Mouse (Mus musculus) brown adipose tissue, adult 24 weeks (tissue): ENCODE measurements at regions not wholly inside any gene's neighbourhood (a gene's known extent, or its start where the extent isn't known, plus 50 kb on each side); places are given as distances from the start of the nearest gene placed in this dataset.

Experiments
- H3K27ac ChIP-seq: fragments of 200-500 bp; replicated peaks from 2 replicates; pipeline ENCODE4 v1.5.1; 2012; ENCODE audit warnings: low read depth, mild to moderate bottlenecking, low read length
- H3K4me1 ChIP-seq: fragments of 200-500 bp; 2 replicates; pipeline ENCODE4 v1.6.1; 2012; ENCODE audit warnings: low read length, mixed read lengths; ENCODE audit not compliant: control insufficient read depth, insufficient read depth, insufficient read length
- H3K4me3 ChIP-seq: fragments of 200-500 bp; 2 replicates; pipeline ENCODE4 v1.5.1; 2012; ENCODE audit warnings: low read depth, mild to moderate bottlenecking, low read length, moderate library complexity; ENCODE audit not compliant: insufficient read depth

DNA sequence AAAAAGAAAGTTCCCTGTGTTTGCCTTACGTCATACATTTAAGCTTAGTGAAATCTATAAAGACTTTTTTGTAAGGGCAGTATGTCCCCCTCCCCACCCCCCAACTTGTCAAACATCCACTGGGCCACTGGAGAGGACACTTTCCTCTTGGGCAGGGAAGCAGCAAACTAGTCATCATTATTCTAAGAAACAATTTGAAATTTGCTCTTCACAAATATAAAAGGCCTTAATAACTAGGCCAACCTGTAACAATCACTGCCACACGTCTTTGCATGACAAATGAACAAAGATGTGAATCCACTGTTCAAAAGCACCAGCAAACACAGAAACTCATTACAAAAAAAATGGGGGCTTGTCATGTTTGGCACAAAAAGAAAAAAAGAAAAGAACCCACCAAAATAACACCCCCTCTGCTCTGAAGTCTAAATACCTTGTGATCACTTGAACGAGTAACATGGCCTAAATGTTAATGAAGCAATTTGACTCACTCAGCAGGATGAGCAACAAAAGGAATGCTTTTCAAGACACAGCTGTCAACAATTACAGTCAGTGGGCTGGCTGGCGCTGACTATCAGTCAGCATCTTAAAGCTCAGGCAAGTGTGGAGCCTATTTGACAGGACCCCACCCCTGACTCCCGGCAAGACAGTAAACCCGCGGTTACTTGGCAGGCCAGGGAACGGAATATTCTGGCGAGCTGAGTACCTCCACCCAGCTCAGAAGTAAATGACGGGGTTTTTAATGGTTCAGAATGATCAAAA lies 278.7 kb upstream of the Tsc22d2 start:
- no peaks in the 10 kb centered on the region for H3K4me1 ChIP-seq
- no peak overlapping the region for H3K4me3 ChIP-seq
- H3K27ac ChIP-seq, result no peak overlapping the region

- Histone ChIP-seq H3K4me1 (no peaks in the 10 kb centered on the region), H3K4me3 (no peak overlapping the region), H3K27ac (no peak overlapping the region)
Observed at GRCm38 (mm10) chr3:58138726-58139585, 275.6 kb upstream of the Tsc22d2 start.

DNA sequence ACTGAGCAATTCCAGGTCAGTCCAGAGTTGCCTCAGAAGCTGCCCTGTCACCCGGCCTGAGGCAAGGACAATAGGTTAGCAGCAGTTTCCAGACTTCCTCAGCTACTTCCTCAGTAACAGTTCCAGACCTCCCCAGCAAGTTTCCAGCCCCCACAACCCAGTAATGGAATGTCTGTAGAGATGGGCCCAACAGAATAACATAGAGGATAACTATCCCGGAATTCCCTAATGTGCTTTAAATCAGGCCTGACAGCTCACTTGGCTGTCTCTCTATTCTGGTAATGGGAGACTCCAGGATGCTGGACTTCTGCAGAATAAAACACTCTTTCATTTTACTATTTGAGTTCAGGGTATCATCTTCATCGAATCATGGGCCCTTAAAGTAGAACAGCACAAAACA lies 268.4 kb upstream of the Tsc22d2 start:
- H3K4me1 ChIP-seq, result no peaks in the 10 kb centered on the region
- no peak overlapping the region for H3K4me3 ChIP-seq
- H3K27ac ChIP-seq, result no peak overlapping the region

- Histone ChIP-seq H3K4me1 (no peaks in the 10 kb centered on the region), H3K4me3 (no peak overlapping the region), H3K27ac (no peak overlapping the region)
Observed at GRCm38 (mm10) chr3:58146762-58147161, 267.8 kb upstream of the Tsc22d2 start.

DNA sequence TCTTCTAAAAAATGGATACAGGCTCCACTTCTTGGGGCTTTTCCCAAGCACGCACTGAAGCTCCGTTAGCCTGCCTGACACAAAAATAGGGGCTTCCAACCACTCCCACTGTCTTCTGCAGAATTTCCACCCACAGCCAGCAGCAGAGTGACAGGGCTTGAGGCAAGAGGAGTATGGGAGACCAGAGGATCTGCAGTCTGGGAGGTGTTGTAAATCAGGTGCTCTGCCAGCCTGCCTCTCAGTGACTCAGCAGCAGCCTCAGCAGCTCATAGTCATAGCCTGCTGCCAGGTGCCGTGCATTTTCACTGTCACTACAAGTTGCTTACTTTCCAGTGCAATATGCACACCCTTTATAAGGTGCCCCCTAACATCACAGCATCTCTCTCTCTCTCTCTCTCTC lies 261.4 kb upstream of the Tsc22d2 start:
- Histone ChIP-seq H3K4me3 (no peak overlapping the region), H3K27ac (no peak overlapping the region), H3K4me1 (no peaks in the 10 kb centered on the region)

DNA sequence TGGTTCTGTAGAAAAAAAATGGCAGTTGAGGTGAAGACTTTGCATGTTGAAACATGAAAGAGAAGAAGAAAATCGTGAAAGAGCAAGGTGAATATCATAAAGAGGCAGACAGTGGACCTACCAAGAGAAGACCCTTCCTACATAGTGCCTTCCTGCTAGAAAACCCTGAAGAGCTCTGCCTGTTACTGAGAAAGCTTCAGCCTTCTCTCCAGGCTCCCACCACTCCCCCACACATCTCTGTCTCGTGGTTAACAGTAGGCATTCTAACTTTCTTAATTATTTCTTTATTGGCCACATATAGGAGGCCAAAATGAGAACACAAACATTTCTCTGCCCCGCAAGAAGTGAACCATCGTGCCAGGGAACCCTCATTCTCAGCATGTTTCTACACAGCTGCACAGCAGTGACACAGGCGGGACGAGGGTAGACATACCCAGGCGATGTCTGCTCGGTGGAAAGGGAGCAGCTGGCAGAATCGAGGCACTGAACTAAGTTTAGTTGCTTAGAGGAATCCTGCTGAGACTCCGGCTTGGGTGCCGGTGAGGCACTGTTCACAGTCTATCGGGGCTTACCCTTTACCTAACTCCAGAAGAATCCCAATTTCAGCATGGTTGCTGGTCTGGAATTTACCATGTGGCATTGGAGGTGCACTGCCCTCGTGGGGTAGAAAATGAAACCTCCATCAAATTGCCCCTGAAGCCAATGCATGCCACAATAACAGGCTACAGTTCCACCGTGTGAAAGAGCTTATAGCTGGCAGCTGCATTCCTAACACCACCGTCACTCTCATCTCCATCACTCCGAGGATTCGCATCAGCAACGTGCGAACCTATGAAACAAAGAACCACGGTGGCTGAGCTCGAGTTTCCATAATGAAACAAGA lies 260.4 kb upstream of the Tsc22d2 start:
- no peaks in the 10 kb centered on the region for H3K4me1 ChIP-seq

GRCm38 (mm10) chr3:58159384-58159783 lies 255.1 kb upstream of the Tsc22d2 start:
- no peak overlapping the region for H3K4me3 ChIP-seq
- H3K4me1 ChIP-seq, result peaks cover 6% of the 10 kb centered on the region

More for the DNA sequence above, 260.4 kb upstream of the Tsc22d2 start:
- Histone ChIP-seq H3K4me3 (no peak overlapping the region), H3K27ac (no peak overlapping the region)

GRCm38 (mm10) chr3:58162238-58162637 lies 252.3 kb upstream of the Tsc22d2 start:
- Histone ChIP-seq H3K27ac (peak overlapping the region; percentile 83), H3K4me3 (no peak overlapping the region), H3K4me1 (peaks cover 6% of the 10 kb centered on the region)

More at GRCm38 (mm10) chr3:58159384-58159783, 255.1 kb upstream of the Tsc22d2 start:
- H3K27ac ChIP-seq, result no peak overlapping the region

DNA sequence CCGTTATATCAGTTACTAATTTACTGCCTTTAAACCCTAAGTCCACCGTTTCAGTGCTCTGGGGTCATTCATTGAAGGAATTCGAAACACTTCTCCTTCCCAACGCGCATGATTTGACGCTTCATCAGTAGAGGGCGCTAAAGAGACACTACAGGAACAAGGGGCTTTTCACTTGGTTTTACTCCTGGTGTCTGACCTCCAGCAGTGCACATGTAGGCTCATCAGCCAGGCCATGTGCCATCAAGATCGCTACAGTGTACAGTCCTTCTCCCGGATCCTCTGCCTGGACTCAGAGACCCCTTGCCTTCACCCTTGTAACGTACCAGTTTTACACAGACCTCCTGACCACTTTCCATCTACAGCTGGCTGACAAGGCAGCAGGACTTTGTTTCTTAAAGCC lies 250.7 kb upstream of the Tsc22d2 start:
- Histone ChIP-seq H3K4me1 (peaks cover 6% of the 10 kb centered on the region), H3K4me3 (no peak overlapping the region), H3K27ac (no peak overlapping the region)

DNA sequence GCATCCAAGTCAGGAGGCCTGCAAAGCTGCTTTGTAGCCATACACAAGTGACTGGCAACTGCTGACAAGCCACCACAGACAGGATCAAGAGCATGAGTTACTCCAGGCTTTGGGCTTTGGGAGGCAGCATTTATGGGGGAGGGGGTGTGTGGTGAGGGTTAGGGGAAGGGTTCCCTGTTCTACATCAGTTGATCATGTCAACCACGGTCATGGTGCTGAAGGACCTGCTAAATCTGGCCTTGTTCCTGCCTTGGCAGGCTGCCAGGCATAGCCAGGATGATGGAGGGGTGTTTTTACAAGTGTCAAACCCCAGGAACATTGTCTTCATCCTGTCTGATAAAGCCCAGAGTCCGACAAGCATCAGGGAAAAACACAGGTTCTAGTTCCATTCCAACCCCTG lies 247.9 kb upstream of the Tsc22d2 start:
- no peak overlapping the region for H3K4me3 ChIP-seq
- peaks cover 4% of the 10 kb centered on the region for H3K4me1 ChIP-seq
- no peak overlapping the region for H3K27ac ChIP-seq

- no peak overlapping the region for H3K27ac ChIP-seq
Observed at GRCm38 (mm10) chr3:58167121-58167520, 247.4 kb upstream of the Tsc22d2 start.

DNA sequence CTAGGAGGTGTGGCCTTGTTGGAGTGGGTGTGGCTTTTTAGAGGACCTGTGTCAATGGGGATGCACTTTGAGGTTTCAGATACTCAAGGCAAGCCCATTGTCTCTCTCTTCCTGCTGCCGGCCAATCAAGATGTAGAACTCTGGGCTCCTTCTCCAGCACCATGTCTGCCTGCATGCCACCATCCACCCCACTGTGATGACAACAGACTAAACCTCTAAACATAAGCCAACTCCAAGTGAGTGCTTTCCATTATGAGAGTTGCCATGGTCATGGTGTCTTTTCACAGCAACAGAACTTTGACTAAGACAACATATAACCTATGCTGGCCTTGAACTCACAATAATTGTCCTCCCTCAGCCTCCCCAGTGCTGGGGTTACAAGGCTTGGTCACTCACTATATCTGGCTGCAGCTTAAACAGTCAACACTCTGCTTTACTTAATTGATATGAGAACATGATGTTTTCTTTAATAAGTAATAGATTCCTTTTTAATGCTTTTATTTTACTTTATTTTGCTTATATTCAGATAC lies 246.7 kb upstream of the Tsc22d2 start:
- Histone ChIP-seq H3K27ac (no peak overlapping the region), H3K4me1 (peaks cover 2% of the 10 kb centered on the region; the same call in 1 of the 2 replicates)

More at GRCm38 (mm10) chr3:58167121-58167520, 247.4 kb upstream of the Tsc22d2 start:
- Histone ChIP-seq H3K4me1 (peaks cover 2% of the 10 kb centered on the region; the same call in 1 of the 2 replicates), H3K4me3 (no peak overlapping the region)

GRCm38 (mm10) chr3:58168522-58169185 lies 245.9 kb upstream of the Tsc22d2 start:
- Histone ChIP-seq H3K4me1 (no peaks in the 10 kb centered on the region), H3K4me3 (no peak overlapping the region), H3K27ac (no peak overlapping the region)

More for the DNA sequence above, 246.7 kb upstream of the Tsc22d2 start:
- no peak overlapping the region for H3K4me3 ChIP-seq

DNA sequence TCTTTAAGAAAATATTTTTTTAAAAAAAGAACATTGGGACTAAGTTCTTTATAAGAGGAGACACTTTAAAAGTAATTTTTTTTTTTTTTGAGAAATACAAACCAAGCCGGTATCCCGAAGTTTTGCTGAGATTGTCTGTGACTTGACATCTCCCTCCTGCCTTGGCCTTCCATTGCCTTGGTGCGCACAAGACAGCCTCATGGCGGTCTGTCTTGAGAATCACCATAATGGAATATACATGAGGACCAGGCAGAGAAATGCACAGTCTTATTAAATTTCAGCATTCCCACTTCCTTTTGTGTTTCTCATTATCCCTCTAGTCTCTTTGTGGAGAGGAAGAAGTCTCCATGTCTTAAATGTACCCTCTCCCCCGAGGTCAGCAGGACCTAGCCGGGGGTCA lies 244.7 kb upstream of the Tsc22d2 start:
- Histone ChIP-seq H3K4me3 (no peak overlapping the region), H3K27ac (no peak overlapping the region), H3K4me1 (no peaks in the 10 kb centered on the region)
